Mouse (Mus musculus) cerebellum, adult 18-20 months (tissue): ENCODE results near the gene Map6d1.

ENCODE experiments used
- DNase-seq, 2 experiments: peaks; one replicate each; pipeline ENCODE4 v3.0.0; 2021

Gene Map6d1

GRCm38 (mm10) chr16:20185368-20185767 is 55.8 kb downstream of the Map6d1 start:
- peak; percentile 19 to 30 for DNase-seq
